Mouse (Mus musculus): Measurements from ENCODE around the gene Meaf6.

The Meaf6 gene

GRCm38 (mm10) chr4:125097412-125097811 lies 12.5 kb downstream of the Meaf6 start:
- CTCF ChIA-PET, result interaction anchor here (0.6 to 2.0 kb wide), 8 partner anchors 9 to 1159 kb away, joined by 3 to 8 read pairs (median 4); partner anchors contain the start of gene Meaf6 (in 2 of the 4)
- POLR2A ChIA-PET, result interaction anchor here in 2 of 4 experiments (1.0 to 1.6 kb wide), 4 partner anchors 10 to 13 kb away, joined by 3 to 5 read pairs (median 3); partner anchors contain the start of gene Meaf6 (in 1 of the 2)

GRCm38 (mm10) chr4:125099458-125099857 lies 14.5 kb downstream of the Meaf6 start:
- CTCF ChIA-PET, result interaction anchor here (0.6 to 2.2 kb wide), 69 partner anchors 8 to 906 kb away, joined by 3 to 25 read pairs (median 4); partner anchors contain the start of genes Meaf6 (in 3 of the 4), 9930104L06Rik (in 1 of the 4), Dnali1 (in 1 of the 4) and Sf3a3 (in 1 of the 4)
- POLR2A ChIA-PET, result interaction anchor here (0.6 to 3.3 kb wide), 20 partner anchors 12 to 284 kb away, joined by 3 to 22 read pairs (median 4); partner anchors contain the start of genes Meaf6 (in 3 of the 4), Snip1 (in 2 of the 4) and 9930104L06Rik (in 1 of the 4)

- POLR2A ChIA-PET, result interaction anchor here in 3 of 4 experiments (0.6 to 3.3 kb wide), 4 partner anchors 12 to 115 kb away, joined by 3 to 22 read pairs (median 5); partner anchors contain the start of gene Meaf6 (in 1 of the 3)
- CTCF ChIA-PET, result interaction anchor here in 3 of 4 experiments (0.6 to 1.7 kb wide), 5 partner anchors 14 to 18 kb away, joined by 3 to 6 read pairs (median 5); partner anchors contain the start of gene Meaf6 (in 2 of the 3)
Observed at GRCm38 (mm10) chr4:125101334-125101733, 16.4 kb downstream of the Meaf6 start.

- ChIA-PET CTCF (interaction anchor here (0.6 to 2.0 kb wide), 6 partner anchors 9 to 841 kb away, joined by 3 to 16 read pairs (median 4); no protein-coding TSS in a partner anchor), POLR2A (interaction anchor here in 3 of 4 experiments (0.7 to 3.5 kb wide), 12 partner anchors 9 to 420 kb away, joined by 3 to 21 read pairs (median 4); partner anchors contain the start of gene Meaf6 (in 1 of the 3))
Observed at GRCm38 (mm10) chr4:125105354-125105753, 20.4 kb downstream of the Meaf6 start.

- POLR2A ChIA-PET, result interaction anchor here in 3 of 4 experiments (0.5 to 5.1 kb wide), 22 partner anchors 8 to 262 kb away, joined by 3 to 35 read pairs (median 4); partner anchors contain the start of genes Meaf6 (in 2 of the 3) and Snip1 (in 1 of the 3)
- CTCF ChIA-PET, result interaction anchor here (0.5 to 2.8 kb wide), 45 partner anchors 8 to 882 kb away, joined by 3 to 17 read pairs (median 4); partner anchors contain the start of genes Meaf6 (in 2 of the 4) and Mtf1 (in 1 of the 4)
Observed at GRCm38 (mm10) chr4:125114638-125115037, 29.7 kb downstream of the Meaf6 start.

- ChIA-PET CTCF (interaction anchor here (0.5 to 2.8 kb wide), 48 partner anchors 8 to 881 kb away, joined by 3 to 17 read pairs (median 4); partner anchors contain the start of genes Meaf6 (in 2 of the 4) and Mtf1 (in 1 of the 4)), POLR2A (interaction anchor here in 3 of 4 experiments (0.6 to 5.1 kb wide), 24 partner anchors 8 to 299 kb away, joined by 3 to 35 read pairs (median 4); partner anchors contain the start of genes Meaf6 (in 2 of the 3), 9930104L06Rik (in 1 of the 3) and Snip1 (in 1 of the 3))
Observed at GRCm38 (mm10) chr4:125115081-125115480, 30.1 kb downstream of the Meaf6 start.

GRCm38 (mm10) chr4:125115710-125116089 lies 30.8 kb downstream of the Meaf6 start:
- CTCF ChIA-PET, result interaction anchor here in 3 of 4 experiments (0.6 to 2.8 kb wide), 20 partner anchors 9 to 847 kb away, joined by 3 to 17 read pairs (median 6); partner anchors contain the start of gene Meaf6 (in 1 of the 3)
- POLR2A ChIA-PET, result interaction anchor here in 3 of 4 experiments (0.5 to 5.1 kb wide), 18 partner anchors 9 to 1067 kb away, joined by 3 to 35 read pairs (median 3); partner anchors contain the start of genes 9930104L06Rik (in 1 of the 3), Meaf6 (in 1 of the 3) and Snip1 (in 1 of the 3)

- POLR2A ChIA-PET, result interaction anchor here in 3 of 4 experiments (0.5 to 5.1 kb wide), 26 partner anchors 8 to 1067 kb away, joined by 3 to 35 read pairs (median 4); partner anchors contain the start of genes 9930104L06Rik (in 1 of the 3) and Meaf6 (in 1 of the 3)
- CTCF ChIA-PET, result interaction anchor here in 3 of 4 experiments (0.6 to 2.6 kb wide), 14 partner anchors 10 to 240 kb away, joined by 3 to 17 read pairs (median 4); partner anchors contain the start of gene Meaf6 (in 2 of the 3)
Observed at GRCm38 (mm10) chr4:125116090-125116861, 31.3 kb downstream of the Meaf6 start.

- POLR2A ChIA-PET, result interaction anchor here in 3 of 4 experiments (0.6 to 5.1 kb wide), 18 partner anchors 9 to 304 kb away, joined by 3 to 35 read pairs (median 4); partner anchors contain the start of gene Meaf6 (in 1 of the 3)
Observed at GRCm38 (mm10) chr4:125116929-125117328, 32.0 kb downstream of the Meaf6 start.

GRCm38 (mm10) chr4:125117902-125118320 lies 33.0 kb downstream of the Meaf6 start:
- CTCF ChIA-PET, result interaction anchor here (0.6 to 3.0 kb wide), 15 partner anchors 11 to 788 kb away, joined by 3 to 9 read pairs (median 3); partner anchors contain the start of gene Meaf6 (in 1 of the 4)
- POLR2A ChIA-PET, result interaction anchor here in 3 of 4 experiments (0.8 to 5.1 kb wide), 11 partner anchors 8 to 195 kb away, joined by 3 to 35 read pairs (median 4); no protein-coding TSS in a partner anchor

More at GRCm38 (mm10) chr4:125116929-125117328, 32.0 kb downstream of the Meaf6 start:
- CTCF ChIA-PET, result interaction anchor here in 3 of 4 experiments (1.0 to 1.9 kb wide), 6 partner anchors 18 to 174 kb away, joined by 3 to 8 read pairs (median 4); partner anchors contain the start of gene Meaf6 (in 1 of the 3)

GRCm38 (mm10) chr4:125119070-125119469 lies 34.1 kb downstream of the Meaf6 start:
- ChIA-PET CTCF (interaction anchor here (0.6 to 3.0 kb wide), 14 partner anchors 14 to 487 kb away, joined by 3 to 9 read pairs (median 4); no protein-coding TSS in a partner anchor), POLR2A (interaction anchor here in 2 of 4 experiments (0.6 to 5.0 kb wide), 10 partner anchors 9 to 59 kb away, joined by 3 to 21 read pairs (median 3); partner anchors contain the start of gene Meaf6 (in 1 of the 2))

GRCm38 (mm10) chr4:125119721-125120120 lies 34.8 kb downstream of the Meaf6 start:
- ChIA-PET CTCF (interaction anchor here (0.6 to 3.0 kb wide), 14 partner anchors 13 to 428 kb away, joined by 3 to 9 read pairs (median 4); no protein-coding TSS in a partner anchor), POLR2A (interaction anchor here in 2 of 4 experiments (0.6 to 5.0 kb wide), 12 partner anchors 8 to 58 kb away, joined by 3 to 21 read pairs (median 3); partner anchors contain the start of gene Meaf6 (in 1 of the 2))

GRCm38 (mm10) chr4:125122431-125123278 lies 37.7 kb downstream of the Meaf6 start:
- POLR2A ChIA-PET, result interaction anchor here in 2 of 4 experiments (0.8 to 2.1 kb wide), 6 partner anchors 9 to 855 kb away, joined by 3 to 6 read pairs (median 4); partner anchors contain the start of gene Meaf6 (in 1 of the 2)
- CTCF ChIA-PET, result interaction anchor here in 2 of 4 experiments (0.5 to 0.8 kb wide), 2 partner anchors 8 to 36 kb away, joined by 3 to 4 read pairs; no protein-coding TSS in a partner anchor

- CTCF ChIA-PET, result interaction anchor here in 3 of 4 experiments (0.5 to 0.8 kb wide), 3 partner anchors 9 to 408 kb away, joined by 3 to 4 read pairs (median 4); no protein-coding TSS in a partner anchor
- POLR2A ChIA-PET, result interaction anchor here in 2 of 4 experiments (0.8 to 2.1 kb wide), 8 partner anchors 9 to 855 kb away, joined by 3 to 6 read pairs (median 3); partner anchors contain the start of gene Meaf6 (in 1 of the 2)
Observed at GRCm38 (mm10) chr4:125123279-125123671, 38.3 kb downstream of the Meaf6 start.

- ChIA-PET POLR2A (interaction anchor here (0.5 to 3.6 kb wide), 29 partner anchors 8 to 1687 kb away, joined by 3 to 35 read pairs (median 4); no protein-coding TSS in a partner anchor), CTCF (interaction anchor here (0.5 to 2.3 kb wide), 9 partner anchors 9 to 938 kb away, joined by 3 to 12 read pairs (median 4); no protein-coding TSS in a partner anchor)
Observed at GRCm38 (mm10) chr4:125124424-125125209, 39.7 kb downstream of the Meaf6 start.

Data from embryonic stem cell, embryonic (primary cell).